Mouse (Mus musculus): Measurements from ENCODE around the gene Bdkrb2. TPM values are rescaled to one million over a fixed set of nuclear protein-coding genes. Genes with fewer than 3 reads are reported as not detected.

Bdkrb2 gene
- not detected in 4 replicates for total RNA-seq (2023; ENCODE audit: inconsistent age)

DNA sequence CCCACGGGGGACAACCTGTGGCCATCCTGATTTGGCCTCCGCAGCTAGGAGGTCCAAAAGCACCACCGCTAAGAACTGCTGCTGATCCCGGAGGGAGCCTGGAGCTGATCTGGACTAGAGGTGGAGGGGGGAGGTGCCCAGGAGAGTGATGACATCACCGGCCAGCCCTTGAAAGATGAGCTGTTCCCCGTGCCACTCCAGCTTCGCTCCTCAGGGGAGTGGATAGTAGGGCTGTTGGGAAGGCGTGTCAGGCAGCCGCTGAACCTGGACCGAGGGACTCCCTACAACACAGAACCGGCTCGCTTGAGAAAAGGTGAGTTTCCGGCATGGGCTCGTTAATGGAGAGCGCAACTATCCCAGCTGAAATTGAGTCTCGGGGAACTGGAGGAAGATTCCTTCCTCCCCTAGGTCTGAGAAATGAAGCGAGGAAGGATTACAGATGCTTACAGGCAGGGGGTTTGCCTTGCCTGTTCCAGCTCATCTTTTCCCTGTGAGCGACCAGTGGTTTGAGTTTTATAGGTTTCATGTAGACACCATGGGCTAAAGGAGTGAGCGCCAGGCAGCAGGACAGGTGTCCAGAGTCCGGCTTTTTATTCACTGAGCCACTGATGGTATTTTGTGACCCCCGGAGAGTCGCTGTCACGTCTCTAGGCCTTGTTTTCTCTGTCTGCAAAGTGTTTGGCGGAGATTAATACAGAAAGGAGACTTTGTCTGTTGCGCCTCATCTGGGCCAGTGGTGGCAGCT lies at the start of gene Bdkrb2:
Gene Bdkrb2 (plus strand): TSS at position 291 of the 745 bp plus-strand sequence.

DNA sequence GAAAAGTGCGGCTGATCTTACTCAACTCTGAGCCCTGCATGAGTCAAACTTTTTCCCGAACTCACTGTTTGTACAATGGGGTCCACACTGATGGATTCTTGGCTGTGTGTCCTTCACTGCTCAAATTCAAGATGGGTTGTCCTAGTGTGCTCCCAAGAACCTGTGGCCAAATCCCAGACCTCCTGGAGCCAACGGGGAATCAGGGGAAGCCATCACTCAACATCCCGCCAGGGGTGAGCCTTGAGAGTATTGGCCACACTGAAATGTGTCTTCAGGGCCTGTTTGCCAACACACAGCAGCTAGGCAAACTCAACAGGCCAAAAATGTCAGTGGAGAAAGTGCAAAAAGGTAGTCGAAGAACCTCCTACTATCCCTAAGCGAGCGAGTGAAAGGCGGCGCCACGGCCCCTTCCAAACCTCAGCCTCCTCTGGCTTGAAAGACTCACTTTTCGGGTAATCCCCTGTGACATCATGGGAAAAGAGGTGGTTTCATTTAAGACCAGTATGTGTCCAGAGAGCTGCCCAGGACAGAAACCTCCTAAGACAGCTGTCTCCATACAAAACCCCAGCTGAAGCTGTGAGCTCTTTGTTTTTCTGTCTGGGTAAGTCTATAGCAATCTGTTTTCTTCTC lies 39.7 kb downstream of the Bdkrb2 start, which contains the start of gene Bdkrb1:
Gene Bdkrb1 (plus strand): TSS at position 505 of the 630 bp plus-strand sequence.

Other genes starting within 250 kb of the Bdkrb2 start
- not detected in 4 replicates for gene Tunar, start 229.4 kb upstream of the Bdkrb2 start, total RNA-seq (2023; ENCODE audit: inconsistent age)
- not detected in 4 replicates for gene D430019H16Rik, start 109.4 kb upstream of the Bdkrb2 start, total RNA-seq (2023; ENCODE audit: inconsistent age)
- 0.54 TPM in 1 of 4 replicates, not detected in the others for gene Bdkrb1, start 39.9 kb downstream of the Bdkrb2 start, total RNA-seq (2023; ENCODE audit: inconsistent age)
- gene Gskip, start 121.6 kb downstream of the Bdkrb2 start, total RNA-seq (2023; ENCODE audit: inconsistent age) = 10.3 to 16.0 TPM (median 11.3 TPM) in 4 replicates
- 37.6 to 41.8 TPM (median 39.6 TPM) in 4 replicates for gene Atg2b, start 122.0 kb downstream of the Bdkrb2 start, total RNA-seq (2023; ENCODE audit: inconsistent age)
- 0.22 TPM in 2 of 4 replicates, not detected in the others for gene Ak7, start 142.8 kb downstream of the Bdkrb2 start, total RNA-seq (2023; ENCODE audit: inconsistent age)
- gene Papola, start 221.5 kb downstream of the Bdkrb2 start, total RNA-seq (2023; ENCODE audit: inconsistent age) = 182 to 195 TPM (median 186 TPM) in 4 replicates